Mouse (Mus musculus): ENCODE measurements around the gene Dennd4a. TPM values are rescaled to one million over a fixed set of nuclear protein-coding genes. Genes with fewer than 3 reads are reported as not detected.

Gene Dennd4a
- total and polyA plus RNA-seq, 3 experiments = 22.6 to 41.1 (median 37.1) TPM

DNA sequence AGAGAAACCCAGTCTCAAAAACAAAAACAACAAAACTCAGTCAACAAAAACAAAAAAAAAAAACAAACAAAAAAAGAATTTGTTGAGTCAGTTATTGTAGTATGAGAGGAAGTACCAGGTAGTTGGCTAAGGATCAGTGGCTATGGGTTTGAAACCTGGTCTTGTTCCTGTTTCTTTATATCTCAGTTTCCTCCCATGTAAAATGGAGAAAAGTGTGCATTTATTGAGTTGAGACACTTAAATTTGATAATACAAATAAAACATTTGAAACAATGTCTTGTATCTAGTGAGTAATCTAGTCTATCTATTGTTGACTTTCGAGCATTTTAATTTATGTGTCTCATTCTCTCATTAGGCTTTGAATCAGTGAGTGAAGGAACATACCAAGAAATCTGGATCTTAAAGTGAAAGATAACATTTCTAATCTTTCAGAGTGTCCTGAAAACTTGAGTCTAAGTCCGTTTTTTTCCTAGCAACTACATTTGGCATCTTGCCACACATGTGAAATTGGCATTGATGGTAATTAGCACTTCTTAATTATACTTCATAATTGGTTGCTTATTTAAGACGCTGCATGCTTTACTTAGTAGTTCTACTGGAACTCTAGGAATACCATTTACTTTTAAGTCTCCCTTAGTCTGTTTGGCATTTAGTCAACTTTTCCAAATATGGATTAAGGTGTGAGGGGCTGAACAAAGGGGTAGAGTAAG, 9.1 kb downstream of the Dennd4a start:
- in situ Hi-C loops (cut with MboI; ENCODE audit: low pct_ligation_motif_present, low pct_unique_long_range_greater_than_20kb, low sequenced_read_pairs) (no loop called here), dilution Hi-C loops (cut with MboI; ENCODE audit: extremely low pct_ligation_motif_present, extremely low pct_unique_long_range_greater_than_20kb, low sequenced_read_pairs) (no loop called here)
- H3K4me2 ChIP-seq (ENCODE audit: insufficient read depth, low read depth, poor library complexity, severe bottlenecking) = no peak overlapping the region
- no peaks in the 10 kb centered on the region for H3K27me3 ChIP-seq (replicated peaks)
- H3K9me3 ChIP-seq (replicated peaks; ENCODE audit: low read length) = no peaks in the 10 kb centered on the region
- H3K79me2 ChIP-seq (replicated peaks; ENCODE audit: control insufficient read depth, extremely low read depth, insufficient read depth, poor library complexity, severe bottlenecking) = peaks cover 83% of the 10 kb centered on the region
- H3K4me1 ChIP-seq (ENCODE audit: control insufficient read depth in 1 of 2, insufficient read depth in 2 of 2) = peaks cover 20 to 78% of the 10 kb centered on the region in 2 experiments
- peaks cover 1 to 35% of the 10 kb centered on the region in 2 experiments for H3K36me3 ChIP-seq (replicated peaks in 1 of 2; ENCODE audit: control insufficient read depth in 1 of 2, insufficient read depth in 1 of 2, low read length in 1 of 2)
- no peak overlapping the region for H3K27ac ChIP-seq (ENCODE audit: insufficient read depth, low read depth)
- no peak overlapping the region for H3K9ac ChIP-seq (ENCODE audit: insufficient read depth, low read depth)
- TF ChIP-seq BHLHE40 (IDR thresholded peaks at IDR 0.05; ENCODE audit: low read depth, low read length) (no peak), CTCF (conservative IDR thresholded peaks at IDR 0.05 in 1 of 2, IDR thresholded peaks at IDR 0.05 in 1 of 2; ENCODE audit: low read depth in 2 of 2, low read length in 2 of 2) (no peak), GABPA (IDR thresholded peaks at IDR 0.05; ENCODE audit: insufficient replicate concordance, low read depth, low read length) (no peak), MXI1 (IDR thresholded peaks at IDR 0.05; ENCODE audit: low read depth, low read length) (no peak), ZKSCAN1 (IDR thresholded peaks at IDR 0.05; ENCODE audit: borderline replicate concordance, low read depth, low read length) (no peak), MAX (IDR thresholded peaks at IDR 0.05; ENCODE audit: low read length) (no peak), TCF12 (IDR thresholded peaks at IDR 0.05; ENCODE audit: low read depth, low read length) (no peak), E2F4 (IDR thresholded peaks at IDR 0.05; ENCODE audit: insufficient replicate concordance, low read depth, low read length) (no peak), JUN (IDR thresholded peaks at IDR 0.05; ENCODE audit: insufficient read depth, low read depth, low read length) (no peak), MEF2A (IDR thresholded peaks at IDR 0.05; ENCODE audit: borderline replicate concordance, low read depth, low read length) (no peak), EP300 (IDR thresholded peaks at IDR 0.05; ENCODE audit: low read length) (no peak; the same call in 1 of the 2 replicates), MYC (IDR thresholded peaks at IDR 0.05; ENCODE audit: low read depth, low read length) (no peak), ETS1 (conservative IDR thresholded peaks at IDR 0.05; ENCODE audit: low read depth, low read length) (no peak)
- no peak overlapping the region for H3K4me3 ChIP-seq (replicated peaks in 1 of 3; ENCODE audit: low read depth in 2 of 3, low read length in 2 of 3, poor library complexity in 1 of 3)
- no peak for DNase-seq (ENCODE audit: extremely low read depth)

DNA sequence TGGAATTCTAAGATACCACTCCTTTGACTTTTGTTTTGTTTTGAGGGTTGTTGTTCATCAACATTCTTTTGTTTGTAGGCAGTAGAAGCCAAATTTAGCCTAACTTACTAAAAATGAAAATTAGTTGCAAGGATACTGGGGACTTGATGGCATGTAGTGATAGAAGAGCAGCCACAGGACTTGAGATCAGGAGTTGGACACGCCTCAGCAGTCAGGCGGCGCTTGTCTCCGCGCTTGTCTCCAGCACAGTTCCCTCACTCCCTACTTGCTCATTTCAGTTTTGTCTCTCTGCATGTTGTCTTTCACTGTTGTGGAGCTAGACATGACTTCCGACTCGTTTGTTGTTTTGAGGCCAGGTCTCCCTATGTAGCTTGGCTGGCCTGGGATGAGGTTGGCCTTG, 11.1 kb downstream of the Dennd4a start:
- peak; percentile 35 for DNase-seq (ENCODE audit: extremely low read depth)
- H3K79me2 ChIP-seq (replicated peaks; ENCODE audit: control insufficient read depth, extremely low read depth, insufficient read depth, poor library complexity, severe bottlenecking) = peaks cover 82% of the 10 kb centered on the region
- dilution Hi-C loops (cut with MboI; ENCODE audit: extremely low pct_ligation_motif_present, extremely low pct_unique_long_range_greater_than_20kb, low sequenced_read_pairs) (no loop called here), in situ Hi-C loops (cut with MboI; ENCODE audit: low pct_ligation_motif_present, low pct_unique_long_range_greater_than_20kb, low sequenced_read_pairs) (no loop called here)
- H3K4me3 ChIP-seq (replicated peaks in 1 of 3; ENCODE audit: low read depth in 2 of 3, low read length in 2 of 3, poor library complexity in 1 of 3) = peak overlapping the region in 1 of 3 experiments; percentile 10
- H3K9me3 ChIP-seq (replicated peaks; ENCODE audit: low read length) = no peaks in the 10 kb centered on the region
- peaks cover 24 to 80% of the 10 kb centered on the region in 2 experiments for H3K4me1 ChIP-seq (ENCODE audit: control insufficient read depth in 1 of 2, insufficient read depth in 2 of 2)
- H3K4me2 ChIP-seq (ENCODE audit: insufficient read depth, low read depth, poor library complexity, severe bottlenecking) = peak overlapping the region; percentile 41
- peaks cover 3 to 37% of the 10 kb centered on the region in 2 experiments for H3K36me3 ChIP-seq (replicated peaks in 1 of 2; ENCODE audit: control insufficient read depth in 1 of 2, insufficient read depth in 1 of 2, low read length in 1 of 2)
- no peak for TF ChIP-seq ZNF384 (IDR thresholded peaks at IDR 0.05; ENCODE audit: low read depth, low read length)
- no peak for TF ChIP-seq BHLHE40 (IDR thresholded peaks at IDR 0.05; ENCODE audit: low read depth, low read length)
- TF ChIP-seq USF2 (conservative IDR thresholded peaks at IDR 0.05; ENCODE audit: low read depth, low read length) = no peak
- no peak for TF ChIP-seq POLR2A (IDR thresholded peaks at IDR 0.05; ENCODE audit: low read depth, low read length)
- no peak for TF ChIP-seq MAZ (IDR thresholded peaks at IDR 0.05; ENCODE audit: low read depth, low read length)
- TF ChIP-seq MYC (IDR thresholded peaks at IDR 0.05; ENCODE audit: low read depth, low read length) = no peak
- H3K27ac ChIP-seq (ENCODE audit: insufficient read depth, low read depth) = peak overlapping the region; percentile 16; the same call in 1 of the 2 replicates
- no peaks in the 10 kb centered on the region for H3K27me3 ChIP-seq (replicated peaks)
- peak overlapping the region; percentile 4; the same call in 1 of the 2 replicates for H3K9ac ChIP-seq (ENCODE audit: insufficient read depth, low read depth)

Measured in CH12.LX (cell line).